Mouse (Mus musculus): ENCODE results near the gene Dglucy.
"Not testable (repeated sequence)": the region's sequence is repeated elsewhere in the genome, so short reads cannot be mapped to it uniquely, and the experiment has no call there.

Dglucy gene

DNA sequence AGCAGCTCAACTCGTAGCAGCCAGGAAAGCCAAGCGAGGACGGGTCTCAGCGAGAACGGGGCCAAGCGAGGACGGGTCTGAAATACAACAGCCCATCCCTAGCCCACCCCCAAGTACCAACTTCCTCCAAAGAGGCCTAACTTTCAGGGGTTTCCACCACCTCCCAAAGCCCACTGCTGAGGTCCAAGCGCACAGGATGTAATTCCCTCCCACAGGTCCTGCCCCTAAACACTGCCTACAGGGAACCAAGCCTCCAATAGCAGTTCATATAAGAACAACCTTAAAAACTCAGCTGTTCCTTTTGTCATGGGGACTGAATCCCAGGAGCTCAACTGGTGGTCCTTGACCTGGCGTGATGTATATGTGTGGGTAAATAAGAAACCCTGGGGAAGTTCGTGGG is 1.6 kb downstream of the Dglucy start:
- no peak for DNase-seq (ENCODE audit: low spot score)

DNA sequence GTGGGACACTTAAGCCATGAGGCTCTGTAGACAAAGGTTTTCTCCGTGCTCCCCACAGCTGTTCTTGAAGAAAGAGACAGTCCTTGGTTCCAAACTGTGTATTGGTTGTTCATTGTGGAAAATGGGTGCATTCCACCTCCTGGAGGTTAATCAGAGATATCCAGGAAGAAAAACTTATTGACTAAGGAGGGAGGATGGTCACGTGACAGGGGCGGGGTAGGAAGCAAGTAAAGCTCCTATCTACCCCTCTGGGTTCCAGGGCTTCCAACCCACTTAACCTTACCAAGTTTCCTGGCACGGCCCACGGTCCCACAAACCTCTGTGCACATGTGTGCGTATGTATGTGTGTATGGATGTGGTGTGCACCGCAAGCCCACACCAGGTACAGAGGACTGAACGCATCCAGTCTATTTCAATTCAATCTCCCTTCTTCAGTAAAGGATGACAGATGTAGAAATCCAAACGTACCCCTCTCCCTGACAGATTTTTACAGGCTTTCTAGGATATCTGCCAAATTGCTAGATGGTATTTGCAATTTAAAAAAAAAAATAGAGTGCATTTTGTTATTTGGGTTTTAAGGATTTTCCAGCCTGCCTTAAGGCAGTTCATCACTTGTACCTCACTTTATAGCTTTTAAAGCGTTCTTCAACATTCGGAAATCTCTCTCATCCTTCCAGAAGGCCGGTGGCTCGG is 2.7 kb downstream of the Dglucy start:
- no peak for DNase-seq (ENCODE audit: low spot score)

DNA sequence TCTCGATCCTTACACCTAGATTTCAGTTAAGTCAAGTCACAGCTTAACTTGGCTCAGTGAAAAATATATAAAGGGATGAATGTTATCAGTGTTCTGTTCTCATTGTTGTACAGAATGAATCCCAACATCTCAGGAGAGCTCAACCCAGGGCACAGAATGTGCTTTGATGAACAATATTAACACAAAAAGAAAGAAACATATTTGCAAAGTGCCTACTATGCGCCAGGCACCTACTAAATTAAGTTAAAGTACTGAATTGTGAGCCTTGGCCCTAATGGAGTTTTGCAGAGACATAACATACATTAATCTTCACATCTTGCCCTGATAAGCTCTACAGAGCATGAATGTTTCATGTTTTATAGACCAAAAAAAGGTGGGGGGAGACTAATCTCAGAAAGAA is 5.3 kb downstream of the Dglucy start:
- no peak for DNase-seq (ENCODE audit: low spot score)

DNA sequence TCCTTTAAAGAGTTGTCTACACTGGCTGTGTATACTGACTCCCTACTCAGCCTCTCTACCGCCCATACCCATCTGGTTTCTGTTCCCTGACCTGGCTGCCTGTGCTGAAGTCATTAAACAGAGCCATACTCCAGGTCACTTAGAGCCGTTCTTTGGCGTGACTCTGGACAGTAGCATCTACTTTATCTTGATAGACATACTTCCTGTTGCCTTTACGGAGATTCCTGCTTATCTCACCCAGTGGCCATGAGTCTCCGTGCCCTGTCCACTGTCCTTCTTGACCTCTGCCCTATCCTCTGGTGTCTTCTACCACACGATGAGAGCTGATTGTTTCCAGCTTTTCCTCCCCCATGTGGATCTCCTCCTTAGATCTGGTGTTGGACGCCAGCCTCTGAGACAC is 6.5 kb downstream of the Dglucy start:
- DNase-seq (ENCODE audit: low spot score): no peak

DNA sequence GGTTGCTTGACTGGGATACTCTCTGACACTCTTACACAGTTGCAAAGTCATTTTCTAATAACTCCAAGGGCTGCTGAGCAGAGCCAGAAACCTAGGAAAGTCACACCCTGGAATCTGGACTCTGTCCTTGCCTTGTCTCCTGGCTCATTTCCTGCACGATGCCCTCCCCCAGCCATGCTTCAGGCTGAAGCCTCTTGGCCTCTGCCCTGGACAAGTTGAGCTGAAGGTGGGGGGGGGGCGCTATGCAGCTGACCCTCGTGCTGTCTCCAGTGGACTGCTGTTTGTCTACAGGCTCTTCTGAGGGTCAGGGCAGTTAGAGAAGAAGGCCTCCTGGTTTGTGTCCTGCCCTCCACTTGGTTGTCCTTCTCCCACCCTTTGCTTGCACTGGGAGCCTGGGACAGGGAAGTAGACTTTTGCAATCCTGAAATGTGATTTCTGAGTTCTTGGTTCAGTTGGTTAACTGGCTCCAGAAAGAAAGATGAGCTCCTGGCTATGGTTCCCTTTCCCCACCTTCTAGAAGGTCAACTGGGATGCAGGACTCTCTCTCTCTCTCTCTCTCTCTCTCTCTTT is 11.2 kb downstream of the Dglucy start:
- DNase-seq (ENCODE audit: low spot score): no peak

DNA sequence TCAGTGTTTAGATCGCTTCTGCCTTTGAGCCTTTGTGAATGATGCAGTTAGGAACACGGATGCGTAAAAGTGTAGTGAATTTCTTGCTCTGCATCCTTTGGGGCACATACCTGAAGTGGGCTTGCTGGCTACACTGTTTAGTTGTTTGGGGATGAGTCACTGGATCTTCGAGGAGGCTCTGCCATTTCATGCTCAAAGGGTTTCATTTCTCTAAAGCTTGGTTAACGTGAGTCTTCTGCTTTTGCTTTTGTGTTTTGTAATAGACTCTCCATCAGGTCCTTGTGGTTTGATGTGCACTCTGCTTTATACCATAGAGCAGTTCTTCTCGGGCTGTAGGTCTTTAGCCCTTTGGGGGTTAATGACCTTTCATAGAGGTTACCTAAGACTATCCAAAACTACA is 12.6 kb downstream of the Dglucy start:
- DNase-seq (ENCODE audit: low spot score): no peak

DNA sequence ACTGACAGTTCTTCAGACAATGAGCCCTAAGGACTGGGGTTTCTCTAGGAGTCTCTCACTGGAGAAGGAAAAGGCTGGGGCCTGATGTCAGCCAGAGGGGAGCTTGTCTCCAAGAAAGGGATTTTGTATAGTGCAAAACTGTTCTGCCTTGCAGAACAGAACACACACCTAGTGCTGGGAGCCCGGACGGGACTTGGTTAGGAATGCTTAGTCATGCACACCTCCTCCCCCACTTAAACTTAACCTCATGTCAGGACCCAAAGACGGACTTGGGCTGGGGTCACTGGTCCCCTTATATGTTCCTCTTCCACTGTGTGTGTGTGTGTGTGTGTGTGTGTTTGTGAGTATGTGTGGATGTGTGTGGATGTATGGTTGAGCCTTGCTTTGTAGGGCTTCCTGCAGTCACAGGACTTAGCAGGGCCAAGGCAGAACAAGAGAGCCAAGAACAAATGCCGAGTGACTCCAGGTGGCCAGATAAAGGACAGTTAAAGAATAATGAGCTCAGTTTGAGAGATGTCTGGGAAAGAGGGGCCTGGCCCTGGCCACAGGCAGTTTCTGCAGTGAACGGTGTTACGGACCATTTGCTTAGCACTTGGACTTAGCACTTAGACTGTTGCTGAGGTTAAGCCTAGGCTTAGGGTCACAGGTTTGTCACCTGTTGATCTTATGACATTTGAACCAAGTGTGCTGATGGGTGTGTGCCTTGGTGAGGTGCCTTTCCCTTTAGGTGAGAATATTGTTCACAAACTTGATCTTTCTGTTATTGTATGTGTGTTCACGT is 15.8 kb downstream of the Dglucy start:
- no peak for DNase-seq (ENCODE audit: low spot score)

DNA sequence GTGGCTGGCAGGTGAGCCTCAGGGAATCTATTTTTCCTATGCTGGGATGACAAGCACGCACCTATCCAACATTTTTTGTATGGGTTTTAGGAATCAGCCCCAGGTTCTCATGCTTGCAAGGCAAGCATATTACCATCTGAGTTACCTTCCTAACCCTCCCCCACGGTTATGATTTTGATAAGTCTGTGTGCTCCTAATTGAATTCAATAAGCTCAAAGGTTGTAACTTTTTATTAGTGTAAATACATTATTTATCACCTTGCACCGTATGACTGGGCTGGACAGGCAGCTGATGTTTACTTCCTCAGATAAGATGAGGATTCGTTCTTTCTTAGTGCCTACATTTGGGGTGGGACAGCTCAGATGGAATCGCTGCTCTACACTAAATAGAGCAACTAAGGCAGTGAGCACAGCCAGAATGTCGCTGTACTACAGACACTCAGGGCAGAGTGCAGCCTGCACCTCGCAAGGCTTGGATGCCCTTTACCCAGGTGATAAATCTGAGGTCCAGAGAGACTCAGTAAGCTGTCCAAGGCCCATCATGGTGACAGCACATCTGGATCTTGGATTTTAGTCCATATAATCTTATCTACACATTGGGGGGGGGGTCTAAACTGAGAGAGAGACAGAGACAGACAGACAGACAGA is 16.7 kb downstream of the Dglucy start:
- DNase-seq (ENCODE audit: low spot score): no peak

DNA sequence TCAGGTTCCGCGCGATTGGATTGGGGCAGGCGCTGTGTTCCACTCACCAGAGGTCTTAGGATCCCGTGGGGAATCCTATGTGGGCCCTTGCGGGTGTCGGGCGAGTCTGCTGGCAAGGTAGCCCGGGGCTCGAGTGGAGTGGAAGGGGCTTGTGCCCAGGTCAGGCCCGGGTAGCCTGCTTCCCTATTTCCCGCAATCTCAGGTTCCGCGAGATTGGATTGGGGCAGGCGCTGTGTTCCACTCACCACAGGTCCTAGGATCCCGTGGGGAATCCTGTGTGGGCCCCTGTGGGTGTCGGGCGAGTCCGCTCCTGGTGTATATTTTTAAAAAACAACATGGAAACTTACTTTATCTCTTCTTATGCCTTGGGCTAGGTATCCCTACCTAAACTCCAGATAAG is 24.5 kb downstream of the Dglucy start:
- not testable (repeated sequence) for DNase-seq (ENCODE audit: low spot score)

DNA sequence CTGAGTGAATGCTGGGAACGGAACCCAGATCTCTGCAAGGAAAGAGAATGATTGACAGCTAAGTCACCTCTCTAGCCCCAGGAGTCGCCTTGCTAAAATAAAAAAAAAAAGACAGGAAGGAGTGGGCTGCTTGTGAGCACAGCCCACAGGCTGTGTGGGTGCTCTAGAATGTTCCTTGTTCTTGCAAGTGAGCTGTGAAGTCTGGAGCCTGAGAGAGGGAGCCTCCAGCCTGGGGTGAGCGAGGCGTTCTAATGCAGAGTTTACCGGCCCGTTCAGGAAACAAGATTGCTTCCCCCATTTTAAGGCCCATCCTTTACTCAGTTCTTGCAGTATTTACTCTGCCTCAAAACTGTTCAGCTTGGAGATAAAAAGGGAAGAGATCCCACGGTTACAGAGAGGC is 28.4 kb downstream of the Dglucy start:
- DNase-seq (ENCODE audit: low spot score): no peak

DNA sequence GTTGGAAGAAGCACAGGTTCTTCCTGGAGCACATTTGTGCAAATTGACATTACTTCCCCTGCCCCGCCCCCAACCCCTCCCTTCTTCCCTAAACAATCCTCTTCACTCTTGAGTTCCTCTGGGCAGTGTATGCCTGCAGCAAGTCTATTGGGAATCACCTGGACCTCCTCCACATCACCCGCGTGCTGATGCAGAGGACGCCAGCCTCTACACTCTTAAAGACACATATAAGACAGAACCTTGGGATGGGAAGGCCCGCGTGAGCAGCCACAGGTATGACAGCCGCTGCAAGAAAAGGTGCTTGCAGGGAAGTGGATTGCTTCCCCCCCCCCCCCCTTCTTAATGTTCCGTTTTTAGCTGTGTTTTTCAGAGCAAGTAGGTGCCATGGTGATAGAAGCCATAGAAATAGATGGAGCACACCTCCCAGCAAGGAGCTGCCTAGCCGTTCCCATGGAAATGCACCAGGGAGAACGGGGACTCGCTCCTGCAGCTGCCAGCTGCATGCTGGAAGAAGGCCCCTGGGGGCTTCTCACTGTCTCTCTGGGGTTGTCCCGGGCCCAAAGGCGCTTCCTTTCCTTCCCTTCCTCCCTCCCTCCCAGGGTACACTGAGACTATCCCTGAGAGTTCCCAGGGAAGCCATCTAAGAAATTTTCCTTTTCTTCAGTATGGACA is 29.9 kb downstream of the Dglucy start:
- no peak for DNase-seq (ENCODE audit: low spot score)

DNA sequence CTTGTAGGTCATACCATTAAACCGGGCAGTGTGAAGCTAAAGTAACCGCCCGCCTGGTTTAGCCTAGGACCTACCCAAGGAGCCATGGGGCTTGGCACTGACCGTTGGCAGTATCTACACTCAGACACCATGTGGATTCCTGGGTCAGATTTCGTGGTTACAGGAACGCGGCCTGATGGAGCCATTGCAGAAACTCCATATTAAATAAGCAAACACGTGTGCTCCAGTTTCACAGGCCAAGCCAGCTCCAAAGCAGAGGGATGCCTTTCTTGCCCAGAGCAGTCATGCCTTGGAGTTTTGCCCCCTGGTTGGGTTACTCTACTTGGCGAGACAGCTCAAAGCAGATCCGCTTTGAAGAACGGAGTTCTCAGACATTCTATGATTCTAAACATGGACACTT is 31.7 kb downstream of the Dglucy start:
- no peak for DNase-seq (ENCODE audit: low spot score)

DNA sequence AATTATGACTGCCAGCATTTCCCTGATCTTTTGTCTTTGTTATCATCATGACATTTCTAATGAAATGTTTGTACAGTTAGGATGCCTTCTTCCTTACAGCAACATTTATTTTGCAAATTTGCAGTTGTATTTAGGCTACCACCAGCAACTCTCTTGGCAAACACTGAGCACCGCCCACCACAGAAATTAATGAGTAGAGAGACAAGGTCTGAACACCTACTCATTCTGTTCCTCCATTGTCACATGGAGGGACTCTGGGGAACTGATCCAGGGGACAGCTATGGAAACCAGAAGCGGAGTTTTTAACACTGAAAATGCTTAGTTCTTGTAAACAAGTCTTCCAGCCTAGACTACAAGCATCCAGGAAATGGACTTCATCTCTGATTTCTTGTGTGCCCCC is 35.0 kb downstream of the Dglucy start:
- no peak for DNase-seq (ENCODE audit: low spot score)

DNA sequence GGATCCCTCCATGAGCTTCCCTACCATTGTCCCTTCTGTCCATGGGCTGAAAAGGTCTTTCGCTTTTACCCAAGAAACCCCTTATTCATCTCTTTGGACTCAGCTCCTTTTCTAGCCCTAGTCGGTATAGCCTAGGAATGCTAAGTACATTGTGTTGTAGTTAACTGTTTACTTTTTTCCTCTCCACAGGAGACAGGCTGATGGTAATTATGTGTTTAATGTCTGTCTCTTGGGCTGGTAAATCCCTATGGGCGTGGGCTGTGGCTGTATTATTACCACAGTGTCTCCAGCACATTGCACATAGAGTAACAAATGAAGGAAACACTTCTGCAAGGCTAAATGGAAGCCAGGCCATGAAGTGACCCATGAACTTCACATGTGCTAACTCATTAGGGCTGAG is 35.8 kb downstream of the Dglucy start:
- DNase-seq (ENCODE audit: low spot score): no peak

DNA sequence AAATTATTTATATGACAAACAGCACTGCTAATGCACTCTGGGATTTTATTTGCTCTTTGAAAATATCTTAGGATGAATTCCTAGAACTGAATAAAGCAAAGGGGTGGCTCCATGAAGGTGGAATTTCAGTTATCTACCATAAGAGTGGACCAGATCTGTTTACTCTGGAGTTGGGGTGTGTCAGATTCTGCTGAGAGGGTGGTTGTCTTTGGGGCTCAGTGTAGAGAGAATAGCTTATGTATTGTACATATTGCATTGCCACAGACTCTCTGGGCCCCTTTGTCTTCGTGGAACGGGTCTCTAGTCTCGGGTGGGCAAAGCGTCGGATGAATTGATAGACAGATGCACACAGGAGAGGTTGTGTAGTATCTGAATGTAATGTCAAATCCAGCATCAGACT is 38.0 kb downstream of the Dglucy start:
- DNase-seq (ENCODE audit: low spot score): no peak

DNA sequence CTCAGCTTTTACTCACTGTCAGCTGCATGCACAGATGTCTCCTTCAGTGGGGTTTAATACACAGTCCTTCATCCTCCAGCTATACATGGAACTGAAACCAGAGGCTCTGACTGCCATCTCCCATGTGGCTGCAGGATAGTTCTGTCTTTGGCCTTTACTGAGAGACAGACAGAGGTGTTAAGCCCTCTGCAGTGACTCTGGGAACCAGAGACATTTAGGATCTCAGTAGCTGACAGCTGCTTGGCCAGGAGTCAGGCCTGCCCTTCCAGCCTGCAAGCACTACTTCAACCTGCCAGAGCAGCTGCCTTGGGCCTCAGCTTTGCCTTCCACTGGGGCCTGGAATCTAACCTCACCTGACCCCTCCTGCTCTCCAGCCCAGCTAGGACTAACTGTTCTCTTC is 41.1 kb downstream of the Dglucy start:
- peak; percentile 38 for DNase-seq (ENCODE audit: low spot score)

DNA sequence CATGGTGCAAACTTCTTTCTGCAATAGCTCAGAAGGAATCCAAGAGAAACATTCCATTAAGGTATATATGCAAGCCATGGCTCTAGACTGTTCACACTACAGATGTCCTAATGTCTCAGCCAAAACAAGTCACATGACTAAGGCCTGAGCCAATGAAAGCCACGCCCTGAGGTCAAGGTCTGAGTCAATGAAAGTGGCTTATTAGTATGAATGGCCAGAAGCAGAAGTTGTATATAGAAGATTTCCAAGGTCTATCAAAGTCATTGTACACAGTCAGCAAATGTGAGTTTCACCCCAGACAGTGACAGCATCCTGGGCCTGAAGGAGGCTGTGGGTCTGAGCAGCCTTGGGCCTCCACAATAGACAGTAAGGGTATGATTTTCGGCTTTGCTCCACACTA is 52.2 kb downstream of the Dglucy start:
- no peak for DNase-seq (ENCODE audit: low spot score)

DNA sequence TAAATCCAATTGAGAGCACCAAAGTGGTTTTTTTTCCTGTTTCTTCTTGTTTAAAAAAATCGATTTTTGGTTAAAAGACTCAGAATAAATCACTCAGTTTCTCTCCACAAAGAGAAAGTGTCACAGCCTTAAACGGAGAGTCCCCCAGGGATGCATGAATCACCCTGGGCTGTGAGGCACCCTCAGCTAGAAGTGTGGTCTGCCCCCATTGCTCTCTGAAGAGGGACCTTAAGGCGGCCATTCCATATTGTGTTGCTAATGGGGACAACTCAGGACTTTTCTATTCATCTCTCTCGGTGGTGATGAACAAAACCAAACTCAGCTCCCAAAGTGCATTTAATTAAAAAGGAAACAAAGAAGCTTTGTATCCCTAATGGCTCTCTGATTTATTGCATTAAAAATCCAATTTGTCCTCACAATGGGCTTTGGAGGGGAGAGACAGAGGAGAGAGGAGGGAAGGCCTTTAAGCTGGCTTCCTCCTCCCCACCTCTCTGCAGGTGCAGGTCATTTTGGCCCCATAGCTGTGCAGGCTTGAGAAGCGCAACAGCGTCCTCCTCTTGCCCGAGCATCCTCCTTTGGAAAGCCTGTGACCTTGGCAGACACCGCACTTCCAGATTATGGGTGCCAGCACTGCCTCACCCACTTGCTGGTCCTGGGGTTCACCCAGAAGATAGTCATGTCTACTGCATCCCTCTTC is 52.9 kb downstream of the Dglucy start:
- DNase-seq (ENCODE audit: low spot score): no peak

DNA sequence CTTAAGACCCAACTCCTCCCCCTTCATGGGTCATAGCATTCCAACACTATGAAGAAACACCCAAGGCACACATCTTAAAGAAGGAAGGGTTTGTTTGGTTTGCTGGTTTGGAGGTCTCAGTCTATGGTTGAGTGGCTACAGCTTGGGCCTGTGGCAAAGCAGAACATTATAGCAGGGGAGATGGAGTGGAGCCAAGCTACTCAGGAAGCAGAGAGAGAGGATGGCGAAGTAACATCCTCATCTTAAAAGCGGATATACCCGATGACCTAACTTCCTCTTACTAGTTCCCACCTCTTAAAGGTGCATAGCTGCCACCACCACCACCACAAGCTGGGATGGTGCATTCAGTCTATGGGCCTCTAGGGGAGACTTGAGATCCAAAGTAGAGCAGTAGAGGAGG is 58.4 kb downstream of the Dglucy start:
- DNase-seq (ENCODE audit: low spot score): no peak

DNA sequence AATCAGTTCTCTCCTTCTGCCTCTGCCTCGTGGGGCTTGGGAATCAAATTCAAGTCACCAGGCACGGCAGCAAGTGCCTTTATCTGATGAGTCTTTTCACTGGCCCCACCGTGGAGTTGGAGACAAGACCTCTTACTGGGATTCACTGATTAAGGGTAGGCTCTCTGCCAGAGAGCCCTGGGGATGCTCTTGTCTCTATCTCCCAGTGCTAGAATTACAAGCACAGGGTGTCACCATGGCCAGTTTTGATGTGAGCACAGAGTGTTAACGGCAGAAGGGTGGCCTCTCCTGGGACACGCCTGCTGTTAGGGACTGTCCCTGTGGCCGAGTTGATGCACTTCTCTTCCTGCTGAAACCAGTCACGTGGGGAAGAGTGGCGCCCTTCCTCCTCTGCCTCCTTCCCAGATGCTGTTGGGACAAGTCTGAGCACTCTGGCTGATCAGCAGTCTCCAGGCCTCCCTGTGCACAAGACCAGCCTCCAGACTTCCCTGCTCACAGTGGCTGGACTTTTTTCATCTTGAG is 60.3 kb downstream of the Dglucy start:
- no peak for DNase-seq (ENCODE audit: low spot score)

DNA sequence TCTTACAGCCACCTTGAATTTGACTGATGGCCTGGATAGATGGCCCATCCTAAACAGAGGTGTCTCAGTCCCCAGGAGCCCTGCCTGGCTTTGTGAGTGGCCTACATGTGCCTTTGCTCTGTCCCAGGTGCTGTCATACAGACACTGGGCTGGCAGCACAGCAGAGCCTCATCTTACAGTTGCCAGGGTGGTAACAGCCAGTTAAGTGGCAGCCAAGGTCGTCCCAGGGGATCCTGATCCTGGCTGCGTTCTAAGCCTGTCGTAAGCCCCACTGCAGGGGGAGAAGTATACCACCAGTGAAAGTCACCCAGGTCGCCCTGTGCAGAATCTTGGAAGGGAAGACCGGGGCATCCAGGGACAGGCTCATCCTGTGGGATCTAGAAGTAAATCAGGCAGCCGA is 61.1 kb downstream of the Dglucy start:
- DNase-seq (ENCODE audit: low spot score): no peak
